Mouse (Mus musculus) heart, postnatal 0 days (tissue): ENCODE measurements around the gene Cdc42ep2. TPM values are rescaled to one million over a fixed set of nuclear protein-coding genes. Genes with fewer than 3 reads are reported as not detected.
A peak's percentile ranks its signal among the peaks of the same experiment; 100 is the strongest.

Source experiments
- ATAC-seq: fragments of 200-750 bp; cut with Nextera tagmentation; 2 replicates; pipeline ENCODE4 v1.8.0; 2017; ENCODE audit warnings: low read depth, moderate number of reproducible peaks, moderate library complexity; ENCODE audit not compliant: insufficient read depth
- DNase-seq: peaks from one replicate; pipeline ENCODE4 v3.0.0-alpha.2; 2016; ENCODE audit warnings: low spot score
- H3K27ac ChIP-seq: fragments of 300-500 bp; sonication (generic); 2 replicates; pipeline ENCODE4 v1.5.1; 2014; ENCODE audit warnings: low read depth, mild to moderate bottlenecking
- H3K27me3 ChIP-seq: fragments of 300-500 bp; sonication (generic); 2 replicates; pipeline ENCODE4 v1.6.1; 2014; ENCODE audit warnings: low read length, mixed read lengths; ENCODE audit not compliant: control insufficient read depth, insufficient read depth
- H3K36me3 ChIP-seq: fragments of 300-500 bp; sonication (generic); replicated peaks from 2 replicates; pipeline ENCODE4 v1.6.1; 2014; ENCODE audit warnings: low read length, mixed read lengths; ENCODE audit not compliant: control insufficient read depth, insufficient read depth
- H3K4me1 ChIP-seq: fragments of 300-500 bp; sonication (generic); 2 replicates; pipeline ENCODE4 v1.6.1; 2014; ENCODE audit warnings: antibody characterized with exemption; ENCODE audit not compliant: control insufficient read depth, insufficient read depth
- H3K4me2 ChIP-seq: fragments of 300-500 bp; sonication (generic); 2 replicates; pipeline ENCODE4 v1.6.1; 2014; ENCODE audit warnings: low read depth, mild to moderate bottlenecking, low read length, moderate library complexity
- H3K4me3 ChIP-seq: fragments of 300-500 bp; sonication (generic); 2 replicates; pipeline ENCODE4 v1.5.1; 2014; ENCODE audit warnings: low read depth, low read length
- H3K9ac ChIP-seq: fragments of 300-500 bp; sonication (generic); replicated peaks from 2 replicates; pipeline ENCODE4 v1.6.1; 2014; ENCODE audit warnings: low read depth, low read length, mixed read lengths
- H3K9me3 ChIP-seq: fragments of 300-500 bp; sonication (generic); replicated peaks from 2 replicates; pipeline ENCODE4 v1.6.1; 2016; ENCODE audit warnings: low read length; ENCODE audit not compliant: control insufficient read depth
- CTCF ChIP-seq: IDR thresholded peaks from 2 replicates; pipeline ENCODE4 v1.5.1; 2016; ENCODE audit warnings: antibody characterized with exemption, control low read depth, low read depth
- EP300 ChIP-seq: IDR thresholded peaks from 2 replicates; pipeline ENCODE4 v1.6.1; 2016; ENCODE audit warnings: antibody characterized with exemption, low read depth
- WGBS: fragments of 180-500 bp; shearing (Covaris S2); extraction: QIAGEN DNeasy Blood & Tissue Kit; methylation state at CpG from one replicate; pipeline ENCODE4 v1.1.7; 2014; 5-methylcytosine and 5-hydroxymethylcytosine counted together
- polyA plus RNA-seq: library from polyadenylated mRNA; unstranded; fragments of >200 nt; fragmentation: Nextera tagmentation; extraction: Ambion mirVana; gene quantifications from 2 replicates; pipeline ENCODE4 v1.2.1, GENCODE M21; 2015
- total RNA-seq: library from RNA; depleted of rRNA; stranded (reverse); fragments of >200 nt; gene quantifications from 2 replicates; pipeline ENCODE4 v1.2.3, GENCODE M21; 2014; ENCODE audit warnings: low replicate concordance; rRNA removed

Cdc42ep2 gene
- total RNA-seq, result 15.7 and 17.4 TPM in 2 replicates
- 8.8 and 9.5 TPM in 2 replicates for polyA plus RNA-seq

GRCm38 (mm10) chr19:5924713-5925093, at the start of gene Cdc42ep2:
Gene Cdc42ep2, minus strand, starts transcription at chr19:5924816.
- H3K36me3 ChIP-seq, result no peaks in the 10 kb centered on the region
- peak within 1 kb of the TSS; percentile 87 for H3K4me2 ChIP-seq
- H3K4me1 ChIP-seq, result peaks cover 13% of the 10 kb centered on the region; the same call in 1 of the 2 replicates
- peak within 1 kb of the TSS; percentile 60 for H3K4me3 ChIP-seq
- DNase-seq, result peak; percentile 96
- H3K9me3 ChIP-seq, result no peaks in the 10 kb centered on the region
- H3K27me3 ChIP-seq, result no peaks in the 10 kb centered on the region
- WGBS, result under 1% methylated on average over 18 of the region's 18 CpGs
- peak within 1 kb of the TSS; percentile 55 for H3K9ac ChIP-seq
- TF ChIP-seq EP300 (no peak), CTCF (no peak)
- H3K27ac ChIP-seq, result peak within 1 kb of the TSS; percentile 89
- peak; percentile 88 for ATAC-seq

GRCm38 (mm10) chr19:5967664-5968063, 43.0 kb upstream of the Cdc42ep2 start:
- peaks cover 9% of the 10 kb centered on the region; the same call in 1 of the 2 replicates for H3K4me1 ChIP-seq
- no peak overlapping the region for H3K4me3 ChIP-seq
- DNase-seq (no peak), ATAC-seq (no peak)
- H3K4me2 ChIP-seq, result no peak overlapping the region
- no peaks in the 10 kb centered on the region for H3K36me3 ChIP-seq
- no peak overlapping the region for H3K9ac ChIP-seq
- 76% methylated on average over 10 of the region's 10 CpGs for WGBS
- no peaks in the 10 kb centered on the region for H3K27me3 ChIP-seq
- H3K27ac ChIP-seq, result no peak overlapping the region
- no peak for TF ChIP-seq EP300
- no peaks in the 10 kb centered on the region for H3K9me3 ChIP-seq

GRCm38 (mm10) chr19:5966786-5967185, 42.2 kb upstream of the Cdc42ep2 start:
- no peak overlapping the region for H3K4me3 ChIP-seq
- ATAC-seq, result no peak

GRCm38 (mm10) chr19:5965910-5966309, 41.3 kb upstream of the Cdc42ep2 start:
- ATAC-seq (no peak), DNase-seq (no peak)
- H3K4me1 ChIP-seq, result peaks cover 9% of the 10 kb centered on the region; the same call in 1 of the 2 replicates
- H3K27me3 ChIP-seq, result no peaks in the 10 kb centered on the region
- no peak overlapping the region for H3K4me2 ChIP-seq
- TF ChIP-seq EP300 (no peak), CTCF (no peak)
- H3K27ac ChIP-seq, result no peak overlapping the region
- WGBS, result 95% methylated on average over 2 of the region's 2 CpGs
- no peaks in the 10 kb centered on the region for H3K36me3 ChIP-seq
- no peak overlapping the region for H3K4me3 ChIP-seq
- H3K9me3 ChIP-seq, result no peaks in the 10 kb centered on the region
- H3K9ac ChIP-seq, result no peak overlapping the region

More at GRCm38 (mm10) chr19:5966786-5967185, 42.2 kb upstream of the Cdc42ep2 start:
- Histone ChIP-seq H3K27ac (no peak overlapping the region), H3K9ac (no peak overlapping the region), H3K9me3 (no peaks in the 10 kb centered on the region), H3K27me3 (no peaks in the 10 kb centered on the region), H3K36me3 (no peaks in the 10 kb centered on the region), H3K4me2 (no peak overlapping the region), H3K4me1 (peaks cover 9% of the 10 kb centered on the region; the same call in 1 of the 2 replicates)
- no peak for DNase-seq
- WGBS, result 42% methylated on average over 6 of the region's 6 CpGs
- no peak for TF ChIP-seq EP300
- no peak for TF ChIP-seq CTCF

GRCm38 (mm10) chr19:5965280-5965679, 40.7 kb upstream of the Cdc42ep2 start:
- 10% methylated on average over 4 of the region's 4 CpGs for WGBS
- Histone ChIP-seq H3K36me3 (0 out of 2 replicates have a peak, but pooled peaks cover 2% of the 10 kb centered on the region), H3K9me3 (no peaks in the 10 kb centered on the region), H3K27ac (no peak overlapping the region), H3K4me3 (no peak overlapping the region), H3K4me2 (no peak overlapping the region), H3K4me1 (peaks cover 9% of the 10 kb centered on the region; the same call in 1 of the 2 replicates), H3K9ac (no peak overlapping the region), H3K27me3 (no peaks in the 10 kb centered on the region)
- peak; percentile 85 for TF ChIP-seq CTCF
- TF ChIP-seq EP300, result no peak
- ATAC-seq (peak; percentile 56; the same call in 1 of the 2 replicates), DNase-seq (peak; percentile 60)

- TF ChIP-seq CTCF, result no peak
- TF ChIP-seq EP300, result no peak
- Histone ChIP-seq H3K9ac (no peak overlapping the region), H3K27ac (no peak overlapping the region), H3K36me3 (0 out of 2 replicates have a peak, but pooled peaks cover 2% of the 10 kb centered on the region), H3K4me3 (no peak overlapping the region; the same call in 1 of the 2 replicates), H3K4me2 (peak overlapping the region; percentile 86; the same call in 1 of the 2 replicates), H3K9me3 (no peaks in the 10 kb centered on the region), H3K27me3 (no peaks in the 10 kb centered on the region), H3K4me1 (peaks cover 9% of the 10 kb centered on the region; the same call in 1 of the 2 replicates)
- no peak for DNase-seq
- ATAC-seq, result no peak
- WGBS, result 79% methylated on average over 2 of the region's 2 CpGs
Observed at GRCm38 (mm10) chr19:5964804-5965203, 40.2 kb upstream of the Cdc42ep2 start.
